Mouse (Mus musculus) lung, postnatal 0 days (tissue): Measurements from ENCODE around the gene Traf4. TPM values are rescaled to one million over a fixed set of nuclear protein-coding genes. Genes with fewer than 3 reads are reported as not detected.

Source experiments
- ATAC-seq: fragments of 200-750 bp; cut with Nextera tagmentation; 2 replicates; pipeline ENCODE4 v1.8.0; 2017; ENCODE audit warnings: moderate library complexity
- DNase-seq: peaks from one replicate; pipeline ENCODE4 v3.0.0-alpha.2; 2016; ENCODE audit warnings: low spot score
- H3K27ac ChIP-seq: fragments of 300-500 bp; sonication (generic); 2 replicates; pipeline ENCODE4 v1.5.1; 2014; ENCODE audit warnings: antibody characterized with exemption, mild to moderate bottlenecking, low read length, mixed read lengths
- H3K27me3 ChIP-seq: fragments of 300-500 bp; sonication (generic); replicated peaks from 2 replicates; pipeline ENCODE4 v1.6.1; 2014; ENCODE audit warnings: low read length, mixed read lengths; ENCODE audit not compliant: insufficient read depth
- H3K36me3 ChIP-seq: fragments of 300-500 bp; sonication (generic); 2 replicates; pipeline ENCODE4 v1.6.1; 2014; ENCODE audit warnings: low read length, mixed read lengths; ENCODE audit not compliant: insufficient read depth
- H3K4me1 ChIP-seq: fragments of 300-500 bp; sonication (generic); 2 replicates; pipeline ENCODE4 v1.6.1; 2014; ENCODE audit warnings: antibody characterized with exemption, low read depth, low read length, mixed read lengths; ENCODE audit not compliant: insufficient read depth
- H3K4me2 ChIP-seq: fragments of 300-500 bp; sonication (generic); replicated peaks from 2 replicates; pipeline ENCODE4 v1.6.1; 2014; ENCODE audit warnings: low read depth, mild to moderate bottlenecking, low read length, moderate library complexity, mixed read lengths
- H3K4me3 ChIP-seq: fragments of 300-500 bp; sonication (generic); 2 replicates; pipeline ENCODE4 v1.5.1; 2014; ENCODE audit warnings: low read depth, low read length
- H3K9ac ChIP-seq: fragments of 300-500 bp; sonication (generic); replicated peaks from 2 replicates; pipeline ENCODE4 v1.6.1; 2014; ENCODE audit warnings: low read depth, mild to moderate bottlenecking
- H3K9me3 ChIP-seq: fragments of 300-500 bp; sonication (generic); 2 replicates; pipeline ENCODE4 v1.6.1; 2016; ENCODE audit warnings: low read length, mixed read lengths
- CTCF ChIP-seq: IDR thresholded peaks from 2 replicates; pipeline ENCODE4 v1.5.1; 2016; ENCODE audit warnings: antibody characterized with exemption, mild to moderate bottlenecking
- EP300 ChIP-seq: IDR thresholded peaks from 2 replicates; pipeline ENCODE4 v1.6.1; 2016; ENCODE audit warnings: antibody characterized with exemption, mild to moderate bottlenecking, control low read depth
- WGBS: fragments of 180-500 bp; shearing (Covaris S2); extraction: QIAGEN DNeasy Blood & Tissue Kit; methylation state at CpG from one replicate; pipeline ENCODE4 v1.1.7; 2014; 5-methylcytosine and 5-hydroxymethylcytosine counted together
- polyA plus RNA-seq: library from polyadenylated mRNA; unstranded; fragments of >200 nt; fragmentation: Nextera tagmentation; extraction: Ambion mirVana; gene quantifications from 2 replicates; pipeline ENCODE4 v1.2.1, GENCODE M21; 2015

Gene Traf4
- polyA plus RNA-seq, 1 experiment from 2014 or later, result 33.0 TPM

GRCm38 (mm10) chr11:78178859-78179437 is 13.6 kb upstream of the Traf4 start:
- Histone ChIP-seq H3K9me3 (no peaks in the 10 kb centered on the region), H3K36me3 (peaks cover 11% of the 10 kb centered on the region; the same call in 1 of the 2 replicates), H3K27me3 (no peaks in the 10 kb centered on the region), H3K4me2 (peak overlapping the region; percentile 89), H3K4me1 (peaks cover 13% of the 10 kb centered on the region; the same call in 1 of the 2 replicates), H3K9ac (peak overlapping the region; percentile 59), H3K27ac (peak overlapping the region; percentile 94), H3K4me3 (peak overlapping the region; percentile 52)
- ATAC-seq (no peak), DNase-seq (peak; percentile 81)
- TF ChIP-seq CTCF (no peak; the same call in 1 of the 2 replicates), EP300 (no peak)
- 2% methylated on average over 29 of the region's 29 CpGs for WGBS

- H3K27me3 ChIP-seq, result no peaks in the 10 kb centered on the region
- WGBS, result under 1% methylated on average over 62 of the region's 84 CpGs
- ATAC-seq, result peak; percentile 86
- TF ChIP-seq CTCF (peak; percentile 99), EP300 (0 out of 2 replicates have a peak, but pooled peaks have one; percentile 16)
- H3K36me3 ChIP-seq, result peaks cover 11% of the 10 kb centered on the region; the same call in 1 of the 2 replicates
- peak overlapping the region; percentile 89 for H3K4me2 ChIP-seq
- H3K4me3 ChIP-seq, result peak overlapping the region; percentile 52
- H3K9me3 ChIP-seq, result no peaks in the 10 kb centered on the region
- peak; percentile 96 for DNase-seq
- H3K9ac ChIP-seq, result peak overlapping the region; percentile 59
- H3K27ac ChIP-seq, result peak overlapping the region; percentile 94
- peaks cover 13% of the 10 kb centered on the region; the same call in 1 of the 2 replicates for H3K4me1 ChIP-seq
These were observed 12.8 kb upstream of the Traf4 start for GRCm38 (mm10) chr11:78177903-78178858.

GRCm38 (mm10) chr11:78177437-78177836 is 12.0 kb upstream of the Traf4 start:
- ATAC-seq (peak; percentile 5), DNase-seq (peak; percentile 76)
- TF ChIP-seq EP300 (no peak), CTCF (no peak)

DNA sequence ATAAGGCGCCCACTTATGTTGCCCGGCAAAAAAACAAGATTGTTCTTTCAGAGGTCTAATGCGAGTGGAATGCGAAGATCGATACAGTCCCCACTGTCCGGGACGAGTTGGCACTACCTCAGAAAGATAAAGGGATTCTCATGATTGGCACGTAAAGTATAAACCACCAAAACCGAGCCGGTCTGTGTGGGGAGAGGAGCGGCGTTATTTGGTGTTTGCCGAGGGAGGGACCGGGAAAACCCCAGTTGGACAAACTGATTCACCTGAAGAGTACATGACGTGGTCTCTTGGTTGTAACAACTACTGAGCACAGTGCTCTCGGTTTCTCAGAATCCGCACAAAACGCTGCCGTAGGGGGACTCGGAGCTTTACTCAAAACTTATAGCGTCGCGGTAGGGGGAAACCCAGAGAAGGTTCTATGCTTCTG is 11.5 kb upstream of the Traf4 start:
- Histone ChIP-seq H3K4me2 (peak overlapping the region; percentile 89), H3K4me1 (peaks cover 13% of the 10 kb centered on the region; the same call in 1 of the 2 replicates), H3K4me3 (peak overlapping the region; percentile 52), H3K27me3 (no peaks in the 10 kb centered on the region), H3K27ac (peak overlapping the region; percentile 94), H3K9me3 (no peaks in the 10 kb centered on the region), H3K36me3 (peaks cover 11% of the 10 kb centered on the region; the same call in 1 of the 2 replicates), H3K9ac (peak overlapping the region; percentile 9)
- ATAC-seq, result no peak
- under 1% methylated on average over 23 of the region's 23 CpGs for WGBS
- DNase-seq, result peak; percentile 64
- TF ChIP-seq EP300 (no peak), CTCF (no peak)

More at GRCm38 (mm10) chr11:78177437-78177836, 12.0 kb upstream of the Traf4 start:
- Histone ChIP-seq H3K9me3 (no peaks in the 10 kb centered on the region), H3K27me3 (no peaks in the 10 kb centered on the region), H3K4me1 (peaks cover 13% of the 10 kb centered on the region; the same call in 1 of the 2 replicates), H3K9ac (peak overlapping the region; percentile 9; the same call in 1 of the 2 replicates), H3K36me3 (peaks cover 11% of the 10 kb centered on the region; the same call in 1 of the 2 replicates), H3K27ac (peak overlapping the region; percentile 94), H3K4me3 (peak overlapping the region; percentile 52), H3K4me2 (peak overlapping the region; percentile 89)
- WGBS, result 0% methylated on average over 10 of the region's 10 CpGs

DNA sequence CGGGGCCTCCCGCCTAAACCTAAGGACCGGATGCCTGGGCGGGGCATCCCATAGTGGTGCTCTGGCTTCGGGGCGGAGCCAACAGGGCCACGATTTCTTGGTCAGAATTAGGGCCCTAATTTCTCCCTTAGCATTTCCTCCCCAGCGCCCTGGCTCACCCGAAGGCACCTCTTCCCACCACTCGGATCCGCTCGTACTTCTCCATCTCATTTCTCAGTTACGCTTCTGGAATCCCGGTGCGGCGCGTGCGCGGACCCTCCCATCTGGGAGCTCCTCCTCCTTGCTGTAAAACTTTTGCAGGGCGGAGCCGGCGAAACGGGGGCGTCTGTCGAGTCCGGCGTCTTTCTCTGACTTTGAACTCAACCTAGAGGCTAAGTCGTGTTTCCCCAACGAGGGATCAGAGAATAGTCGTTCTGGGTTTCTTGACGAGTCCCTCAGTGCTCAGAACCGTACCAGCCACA is 11.0 kb upstream of the Traf4 start, which contains the start of the genes Nek8 and Tlcd1:
Gene Nek8 (minus strand): TSS at position 274 of the 461 bp plus-strand sequence.
Gene Tlcd1 (plus strand): TSS at position 310 of the 461 bp plus-strand sequence.
- Histone ChIP-seq H3K4me1 (peaks cover 13% of the 10 kb centered on the region; the same call in 1 of the 2 replicates), H3K27ac (peak within 1 kb of the TSS; percentile 94), H3K9me3 (no peaks in the 10 kb centered on the region), H3K27me3 (no peaks in the 10 kb centered on the region), H3K4me3 (peak within 1 kb of the TSS; percentile 52), H3K36me3 (peaks cover 11% of the 10 kb centered on the region), H3K4me2 (peak within 1 kb of the TSS; percentile 89), H3K9ac (peak within 1 kb of the TSS; percentile 9)
- under 1% methylated on average over 32 of the region's 32 CpGs for WGBS
- peak; percentile 58 for ATAC-seq
- no peak for TF ChIP-seq EP300
- TF ChIP-seq CTCF, result no peak
- peak; percentile 97 for DNase-seq
